ENCODE assay signal across 9 mouse cellular contexts in genomic region chr9:37456481-37456910, GRCm38 (mm10). TPM values are rescaled to one million over a fixed set of nuclear protein-coding genes. Genes with fewer than 3 reads are reported as not detected.
DNase-seq lines count a peak whose midpoint lies in the region; ATAC-seq and TF ChIP-seq lines count a peak whose summit lies in the region.
"Had no signal": no experiment of that assay in that cellular context is flagged by ENCODE, and none has a peak within 500 bp of the region (broad histone marks: within the 10 kb centered on the region; RNA-seq: fewer than 3 reads in every experiment).

No protein-coding gene starts in this region.

- no peaks in the 10 kb centered on the region for H3K36me3 ChIP-seq in lung, postnatal 0 days (ENCODE audit: insufficient read depth, low read length)
- H3K36me3 ChIP-seq in limb, embryonic 10.5 days = no peaks in the 10 kb centered on the region

- no peak for DNase-seq in lung, postnatal 0 days (ENCODE audit: low spot score)
- no peak for DNase-seq in lung, postnatal 36 days
- DNase-seq in limb, embryonic 10.5 days (ENCODE audit: low spot score) = peak; percentile 72
- peak; percentile 48 for DNase-seq in retina, postnatal 7 days (ENCODE audit: low read depth, low spot score)
- no peak for DNase-seq in urinary bladder, postnatal 25 days (ENCODE audit: low spot score)
- DNase-seq in ovary, adult 18-20 months (ENCODE audit: low spot score) = no peak

- no peak for TF ChIP-seq EP300 in lung, postnatal 0 days (IDR thresholded peaks at IDR 0.05)

- H3K27me3 ChIP-seq in lung, postnatal 0 days (replicated peaks; ENCODE audit: insufficient read depth, low read length) = peaks cover 60% of the 10 kb centered on the region
- H3K27me3 ChIP-seq in limb, embryonic 10.5 days (ENCODE audit: low read depth, poor library complexity, severe bottlenecking) = peaks cover 100% of the 10 kb centered on the region

- H3K4me2 ChIP-seq in lung, postnatal 0 days (replicated peaks; ENCODE audit: low read depth, low read length) = peak overlapping the region; percentile 25; the same call in 1 of the 2 replicates

- no peaks in the 10 kb centered on the region for H3K9me3 ChIP-seq in lung, postnatal 0 days (ENCODE audit: low read length)
- H3K9me3 ChIP-seq in limb, embryonic 10.5 days (replicated peaks) = no peaks in the 10 kb centered on the region

- TF ChIP-seq CTCF in lung, postnatal 0 days (IDR thresholded peaks at IDR 0.05) = no peak

- H3K4me1 ChIP-seq in lung, postnatal 0 days (ENCODE audit: insufficient read depth, low read depth, low read length) = 0 out of 2 replicates have a peak, but pooled peaks cover 3% of the 10 kb centered on the region
- peaks cover 53% of the 10 kb centered on the region for H3K4me1 ChIP-seq in limb, embryonic 10.5 days

- H3K9ac ChIP-seq in lung, postnatal 0 days (replicated peaks; ENCODE audit: low read depth) = no peak overlapping the region

- WGBS in lung, postnatal 0 days = 1% methylated on average over 17 of the region's 20 CpGs
- under 1% methylated on average over 20 of the region's 20 CpGs for WGBS in limb, embryonic 10.5 days

- H3K27ac ChIP-seq in lung, postnatal 0 days (ENCODE audit: low read length) = no peak overlapping the region
- H3K27ac ChIP-seq in limb, embryonic 10.5 days = no peak overlapping the region

- ATAC-seq in lung, postnatal 0 days = 0 out of 2 replicates have a peak, but pooled peaks have one; percentile 26
- ATAC-seq in common myeloid progenitor, adult 5-6 weeks (replicated peaks; ENCODE audit: low read depth, poor library complexity, severe bottlenecking) = peak; percentile 66
- peak; percentile 67 to 69 for ATAC-seq in hematopoietic stem cell, adult 5-6 weeks (replicated peaks in 1 of 2; ENCODE audit: insufficient read depth in 1 of 2, low FRiP score in 2 of 2, low TSS enrichment in 1 of 2, low read depth in 1 of 2, poor library complexity in 2 of 2, severe bottlenecking in 2 of 2)

- no peak overlapping the region for H3K4me3 ChIP-seq in lung, postnatal 0 days (ENCODE audit: low read depth, low read length)
- peak overlapping the region; percentile 47 for H3K4me3 ChIP-seq in limb, embryonic 10.5 days
- H3K4me3 ChIP-seq: myocyte had no signal

RNA-seq across cellular contexts. Expression of gene Robo3, which starts 23.4 kb away (rescaled TPM):
- 0.08 and 0.14 TPM in 2 replicates for polyA plus RNA-seq in lung, postnatal 0 days (2015; fragmentation: Nextera tagmentation; extraction: Ambion mirVana)
- 3.8 and 4.1 TPM in 2 replicates for total RNA-seq in common myeloid progenitor, adult 5-6 weeks (2017)
- 1.4 and 2.3 TPM in 2 replicates for total RNA-seq in hematopoietic stem cell, adult 5-6 weeks (2017)
- 0.10 TPM in 1 of 2 replicates, not detected in the other for polyA plus RNA-seq in limb, embryonic 10.5 days (2016; fragmentation: Nextera tagmentation; extraction: Ambion mirVana)

RNA-seq across cellular contexts. Expression of gene Msantd2, which starts 32.6 kb away (rescaled TPM):
- polyA plus RNA-seq in lung, postnatal 0 days (2015; fragmentation: Nextera tagmentation; extraction: Ambion mirVana) = 12.1 and 12.2 TPM in 2 replicates
- total RNA-seq in common myeloid progenitor, adult 5-6 weeks (2017) = 37.0 and 38.1 TPM in 2 replicates
- 44.3 and 63.0 TPM in 2 replicates for total RNA-seq in hematopoietic stem cell, adult 5-6 weeks (2017)
- polyA plus RNA-seq in limb, embryonic 10.5 days (2016; fragmentation: Nextera tagmentation; extraction: Ambion mirVana) = 33.1 and 38.0 TPM in 2 replicates

RNA-seq across cellular contexts. Expression of gene Robo4, which starts 54.8 kb away (rescaled TPM):
- 18.9 and 21.6 TPM in 2 replicates for polyA plus RNA-seq in lung, postnatal 0 days (2015; fragmentation: Nextera tagmentation; extraction: Ambion mirVana)
- 1.3 and 1.4 TPM in 2 replicates for total RNA-seq in common myeloid progenitor, adult 5-6 weeks (2017)
- total RNA-seq in hematopoietic stem cell, adult 5-6 weeks (2017) = 6.2 and 13.4 TPM in 2 replicates
- 9.9 and 10.3 TPM in 2 replicates for polyA plus RNA-seq in limb, embryonic 10.5 days (2016; fragmentation: Nextera tagmentation; extraction: Ambion mirVana)
- polyA plus RNA-seq: myocyte had no signal

Comparison
In these comparisons a context has a peak if more than half of its experiments do, and no peak if none do; other contexts are left out.
1. DNase-seq: peak in limb, embryonic 10.5 days (single experiment) and retina, postnatal 7 days (single experiment); none in lung, postnatal 0 days (single experiment), lung, postnatal 36 days (single experiment), urinary bladder, postnatal 25 days (single experiment) and ovary, adult 18-20 months (single experiment).
2. Peak in every context shown above with its lines, with median percentiles within 50 percentile points of each other: ATAC-seq.